Mouse (Mus musculus) embryonic fibroblast, embryonic 13.5 days (primary cell): ENCODE data around the gene Rdh16f2.

Experiments used
- CTCF ChIP-seq: IDR thresholded peaks from 2 replicates; pipeline ENCODE4 v1.5.1; 2011; ENCODE audit warnings: mild to moderate bottlenecking, control low read depth, low read length, moderate library complexity, borderline replicate concordance; ENCODE audit not compliant: insufficient read depth
- POLR2A ChIP-seq: IDR thresholded peaks from 2 replicates; pipeline ENCODE4 v1.6.1; 2011; ENCODE audit warnings: low read depth, mild to moderate bottlenecking, control low read depth, low read length, moderate library complexity

- TF ChIP-seq POLR2A (no peak), CTCF (no peak)
These were observed 12.9 kb downstream of the Rdh16f2 start for GRCm38 (mm10) chr10:127879155-127879688.
